Mouse (Mus musculus) adipose tissue, adult 10 weeks (tissue): ENCODE measurements around the gene Csrp1. TPM values are rescaled to one million over a fixed set of nuclear protein-coding genes. Genes with fewer than 3 reads are reported as not detected.

ENCODE experiments used
- polyA plus RNA-seq: library from polyadenylated mRNA; stranded (reverse); fragments of 350-450 nt; fragmentation: Illumina TruSeq; extraction: RNeasy Lipid Tissue Mini Kit (QIAGEN cat#74804); gene quantifications from one replicate; pipeline ENCODE4 v1.2.3, GENCODE M21; 2014; ENCODE audit warnings: low read depth, low replicate concordance

Csrp1 gene
- 215 TPM for polyA plus RNA-seq

DNA sequence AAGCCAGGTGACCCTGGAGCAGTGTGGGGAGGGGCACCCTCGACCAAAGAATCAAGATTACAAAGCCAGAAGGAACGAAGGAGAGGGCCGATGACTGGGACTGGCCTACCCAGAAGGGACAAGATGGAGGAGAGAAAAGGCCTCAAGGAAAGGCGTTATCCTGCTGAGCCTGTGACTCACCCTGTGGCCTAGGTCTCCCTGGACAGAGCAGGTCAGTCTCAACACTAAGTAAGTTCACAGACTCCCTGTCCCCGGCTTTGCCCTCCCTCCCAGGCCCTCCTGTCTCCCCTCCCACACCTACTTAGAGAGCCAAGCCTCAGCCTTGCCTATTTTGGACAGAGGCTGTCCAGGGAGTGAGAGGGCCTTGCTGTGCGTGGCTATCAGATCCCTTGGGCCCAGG, at the start of gene Csrp1:
Gene Csrp1, plus strand, starts transcription at position 79 of the 400 bp plus-strand sequence.

DNA sequence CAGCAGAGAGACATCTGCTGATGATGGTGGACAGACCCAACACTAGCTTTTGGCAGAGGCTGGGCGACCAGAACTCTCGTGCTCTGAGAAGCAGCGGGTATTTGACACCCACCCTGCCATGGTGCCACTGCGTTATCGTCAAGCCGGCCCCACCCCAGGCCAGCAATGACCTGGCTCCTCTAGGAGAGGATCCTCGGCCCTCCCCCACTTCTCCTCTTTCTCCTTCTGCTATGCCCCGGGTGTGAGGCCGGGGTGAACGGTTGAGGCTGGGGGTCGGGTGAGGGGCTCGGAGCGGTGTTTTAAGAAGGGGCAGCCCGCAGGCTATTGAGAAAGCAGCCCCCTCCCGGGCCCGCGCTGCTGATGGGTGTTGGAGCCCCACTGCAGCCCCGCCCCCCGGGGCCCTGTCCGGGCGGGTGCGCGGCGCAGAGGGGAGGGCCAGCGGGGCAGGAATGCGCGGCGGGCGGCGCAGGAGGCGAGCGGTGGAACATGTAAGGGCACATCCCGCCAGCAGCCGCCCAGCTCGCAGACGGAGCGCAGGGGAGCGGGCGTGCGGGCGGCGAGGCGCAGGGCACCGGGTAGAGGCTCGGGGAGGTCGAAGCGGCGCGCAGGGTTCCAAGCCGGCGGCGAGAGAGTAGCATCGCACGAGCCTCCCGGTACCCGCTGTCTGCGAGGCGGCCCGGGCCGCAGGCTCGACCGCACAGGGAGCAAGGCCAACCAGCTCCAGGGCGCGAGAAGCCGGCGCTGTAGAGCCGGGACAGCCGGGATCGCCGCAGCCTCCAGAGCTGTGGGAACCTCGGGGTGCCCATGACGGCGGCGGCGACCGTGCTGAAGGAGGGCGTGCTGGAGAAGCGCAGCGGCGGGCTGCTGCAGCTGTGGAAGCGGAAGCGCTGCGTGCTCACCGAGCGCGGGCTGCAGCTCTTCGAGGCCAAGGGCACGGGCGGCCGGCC, 46.1 kb downstream of the Csrp1 start, which contains the start of gene Phlda3:
Gene Phlda3, plus strand, starts transcription at position 475 of the 947 bp plus-strand sequence.

DNA sequence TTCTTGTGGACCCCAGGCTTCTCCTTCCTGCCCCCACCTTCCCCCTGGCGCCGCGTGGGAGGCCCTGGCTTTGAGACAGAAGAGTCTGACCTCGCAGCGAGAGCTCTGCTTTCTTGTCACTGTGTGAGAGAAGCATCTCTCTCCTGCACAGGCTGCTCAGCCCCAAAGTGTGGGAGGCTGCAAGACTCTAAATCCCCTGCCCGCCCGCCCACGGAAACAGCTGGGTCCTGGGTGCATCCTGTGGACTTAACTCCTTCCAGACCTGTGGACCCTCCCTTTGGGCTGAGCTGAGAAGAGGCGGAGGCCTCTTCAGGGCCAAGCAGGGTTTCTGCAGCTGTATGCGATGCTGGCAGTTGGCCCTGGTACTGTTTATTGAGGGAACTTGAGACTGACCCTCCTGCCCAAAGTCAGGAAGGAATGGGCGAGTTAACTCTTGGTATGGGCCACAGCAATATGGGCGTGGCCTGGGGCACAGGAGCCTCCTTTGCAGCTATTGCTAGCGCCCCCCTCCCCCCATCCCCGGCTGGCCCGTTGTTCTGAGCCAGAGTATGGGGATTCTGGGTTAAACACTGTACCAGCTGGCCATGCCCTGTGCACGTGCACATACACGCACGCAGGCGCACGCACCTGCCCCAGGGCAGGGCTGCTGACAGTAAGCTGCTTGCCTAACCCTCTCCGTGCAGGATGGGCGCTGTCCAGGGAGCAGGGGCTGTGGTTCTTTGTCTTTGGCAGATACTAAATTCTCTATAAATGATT, 59.1 kb downstream of the Csrp1 start, which contains the start of gene Tnni1:
Gene Tnni1, plus strand, starts transcription at position 655 of the 756 bp plus-strand sequence.

Other genes starting within 250 kb of the Csrp1 start
- 22.9 TPM for gene Nav1, start 112.8 kb upstream of the Csrp1 start, polyA plus RNA-seq
- 77.5 TPM for gene Phlda3, start 46.1 kb downstream of the Csrp1 start, polyA plus RNA-seq
- gene Tnni1, start 59.4 kb downstream of the Csrp1 start, polyA plus RNA-seq, result 0.31 TPM
- 27.6 TPM for gene Lad1, start 98.5 kb downstream of the Csrp1 start, polyA plus RNA-seq
- gene Tnnt2, start 116.3 kb downstream of the Csrp1 start, polyA plus RNA-seq, result 29.7 TPM
- 2.0 TPM for gene Pkp1, start 199.1 kb downstream of the Csrp1 start, polyA plus RNA-seq